Mouse (Mus musculus) heart, adult 2 months (tissue): ENCODE measurements around the gene Slc35g3. TPM values are rescaled to one million over a fixed set of nuclear protein-coding genes. Genes with fewer than 3 reads are reported as not detected.

Source experiments
- DNase-seq, 2 experiments: peaks; one replicate each; pipeline ENCODE4 v3.0.0; 2021
- H3K27ac ChIP-seq: fragments of 200-600 bp; 2 replicates; pipeline ENCODE4 v1.8.1; 2022
- H3K27me3 ChIP-seq: fragments of 200-500 bp; 2 replicates; pipeline ENCODE4 v1.6.1; 2012; ENCODE audit warnings: mild to moderate bottlenecking, low read length, inconsistent platforms, mixed read lengths; ENCODE audit not compliant: control insufficient read depth, insufficient read depth
- H3K36me3 ChIP-seq: fragments of 200-500 bp; 2 replicates; pipeline ENCODE4 v1.6.1; 2012; ENCODE audit warnings: low read length, inconsistent platforms; ENCODE audit not compliant: control insufficient read depth, insufficient read depth
- H3K4me1 ChIP-seq: fragments of 200-500 bp; 2 replicates; pipeline ENCODE4 v1.6.1; 2011; ENCODE audit warnings: low read length; ENCODE audit not compliant: control insufficient read depth, insufficient read depth
- H3K4me3 ChIP-seq: fragments of 200-600 bp; 2 replicates; pipeline ENCODE4 v1.8.1; 2022
- H3K79me2 ChIP-seq: fragments of 200-500 bp; replicated peaks from 2 replicates; pipeline ENCODE4 v1.6.1; 2012; ENCODE audit warnings: mild to moderate bottlenecking, inconsistent platforms, low read length, moderate library complexity, mixed read lengths; ENCODE audit not compliant: control insufficient read depth, insufficient read depth
- H3K9ac ChIP-seq: fragments of 200-500 bp; 2 replicates; pipeline ENCODE4 v1.6.1; 2012; ENCODE audit warnings: low read depth, mild to moderate bottlenecking, control low read depth, inconsistent platforms, low read length, mixed read lengths
- CTCF ChIP-seq: fragments of 200-600 bp; IDR thresholded peaks from 2 replicates; pipeline ENCODE4 v1.8.1; 2022; ENCODE audit warnings: antibody characterized with exemption, mild to moderate bottlenecking, moderate library complexity
- EP300 ChIP-seq: fragments of 200-500 bp; IDR thresholded peaks from 2 replicates; pipeline ENCODE4 v1.6.1; 2011; ENCODE audit warnings: low read depth, low read length, control low read depth; ENCODE audit not compliant: insufficient read depth
- POLR2A ChIP-seq: fragments of 200-500 bp; IDR thresholded peaks from 2 replicates; pipeline ENCODE4 v1.6.1; 2011; ENCODE audit warnings: mild to moderate bottlenecking, low read depth, low read length, control low read depth; ENCODE audit not compliant: insufficient read depth
- WGBS: fragments of 180-500 bp; shearing (Covaris S2); methylation state at CpG from one replicate; pipeline ENCODE4 v1.1.7; 2018; 5-methylcytosine and 5-hydroxymethylcytosine counted together
- intact Hi-C: fragments of 180-260 bp; cut with DNase I; formaldehyde crosslinking; loops from one replicate; pipeline ENCODE4 v1.15.1; 2025
- polyA plus RNA-seq: library from polyadenylated mRNA; depleted of rRNA; stranded (reverse); fragments of >200 nt; gene quantifications from 2 replicates; pipeline ENCODE4 v1.2.3, GENCODE M21; 2012; rRNA removed
- total RNA-seq, 2 experiments: library from RNA; stranded (reverse); gene quantifications; 2 replicates each; pipeline ENCODE4 v1.2.3; 2021

The Slc35g3 gene
- total and polyA plus RNA-seq, 3 experiments, result 0.35 TPM; not detected in 2

DNA sequence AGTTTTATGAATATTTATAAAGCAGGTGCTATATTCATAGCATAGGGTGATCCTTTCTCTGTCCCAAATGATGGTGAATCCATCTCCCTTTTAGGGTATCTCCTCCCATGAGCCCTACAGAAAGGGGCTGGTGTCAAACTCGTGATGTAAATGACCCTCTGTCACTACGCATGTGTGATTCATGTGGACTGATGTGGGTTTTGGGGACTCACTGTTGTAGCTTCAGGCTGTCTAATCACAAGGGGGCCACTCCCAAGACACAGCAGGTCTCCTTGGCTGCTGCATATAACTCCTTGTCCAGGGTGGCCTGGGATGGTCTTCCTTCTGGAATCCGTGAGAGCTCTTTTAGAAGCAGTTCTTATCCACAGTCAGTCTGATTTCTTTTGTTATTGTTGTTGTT, 51.3 kb downstream of the Slc35g3 start:
- peaks cover 4% of the 10 kb centered on the region for H3K4me1 ChIP-seq
- H3K79me2 ChIP-seq, result no peaks in the 10 kb centered on the region
- no peaks in the 10 kb centered on the region for H3K27me3 ChIP-seq
- no peak for TF ChIP-seq CTCF
- TF ChIP-seq EP300, result no peak
- TF ChIP-seq POLR2A, result no peak
- intact Hi-C loops, result no loop called here
- DNase-seq, result no peak
- H3K27ac ChIP-seq, result no peak overlapping the region
- no peak overlapping the region for H3K4me3 ChIP-seq
- H3K9ac ChIP-seq, result no peak overlapping the region
- WGBS, result 88% methylated on average over 3 of the region's 3 CpGs
- H3K36me3 ChIP-seq, result no peaks in the 10 kb centered on the region

Other genes with a start within 250 kb of the Slc35g3 start
Only the 30 nearest of the 43 such genes appear.
- 10 to 100 TPM; 17.0 to 20.3 TPM for gene Atp1b2, start 156.0 kb downstream of the Slc35g3 start, total RNA-seq
- gene Atp1b2, start 156.0 kb downstream of the Slc35g3 start, polyA plus RNA-seq, result 23.7 and 30.0 TPM in 2 replicates
- gene Shbg, start 144.1 kb downstream of the Slc35g3 start, total RNA-seq, result not detected
- gene Shbg, start 144.1 kb downstream of the Slc35g3 start, polyA plus RNA-seq, result not detected in 2 replicates
- gene Sat2, start 139.9 kb downstream of the Slc35g3 start, total RNA-seq, result 1 to 10 TPM; 1.8 to 1.9 TPM
- gene Sat2, start 139.9 kb downstream of the Slc35g3 start, polyA plus RNA-seq, result 4.5 and 6.1 TPM in 2 replicates
- 100 to 1,000 TPM in 1 of 2 experiments, 10 to 100 TPM in 1; 86.0 to 103 TPM for gene Fxr2, start 129.0 kb downstream of the Slc35g3 start, total RNA-seq
- 61.2 and 112 TPM in 2 replicates for gene Fxr2, start 129.0 kb downstream of the Slc35g3 start, polyA plus RNA-seq
- not detected for gene Sox15, start 106.7 kb downstream of the Slc35g3 start, total RNA-seq
- gene Sox15, start 106.7 kb downstream of the Slc35g3 start, polyA plus RNA-seq, result not detected in 2 replicates
- gene Mpdu1, start 99.3 kb downstream of the Slc35g3 start, total RNA-seq, result 10 to 100 TPM; 13.7 to 14.2 TPM
- gene Mpdu1, start 99.3 kb downstream of the Slc35g3 start, polyA plus RNA-seq, result 40.8 and 41.3 TPM in 2 replicates
- gene Cd68, start 95.8 kb downstream of the Slc35g3 start, total RNA-seq, result 1 to 10 TPM; 7.4 to 7.6 TPM
- gene Cd68, start 95.8 kb downstream of the Slc35g3 start, polyA plus RNA-seq, result 7.0 and 14.8 TPM in 2 replicates
- 100 to 1,000 TPM; 173 to 198 TPM for gene Eif4a1, start 89.5 kb downstream of the Slc35g3 start, total RNA-seq
- 147 and 250 TPM in 2 replicates for gene Eif4a1, start 89.5 kb downstream of the Slc35g3 start, polyA plus RNA-seq
- 10 to 100 TPM; 31.1 to 33.2 TPM for gene Senp3, start 79.9 kb downstream of the Slc35g3 start, total RNA-seq
- gene Senp3, start 79.9 kb downstream of the Slc35g3 start, polyA plus RNA-seq, result 35.1 and 51.8 TPM in 2 replicates
- 1 to 10 TPM; 1.4 to 3.2 TPM for gene Tnfsf13, start 76.2 kb downstream of the Slc35g3 start, total RNA-seq
- gene Tnfsf13, start 76.2 kb downstream of the Slc35g3 start, polyA plus RNA-seq, result 2.9 and 4.0 TPM in 2 replicates
- 10 to 100 TPM; 18.4 to 21.9 TPM for gene Tnfsf12, start 66.1 kb downstream of the Slc35g3 start, total RNA-seq
- gene Tnfsf12, start 66.1 kb downstream of the Slc35g3 start, polyA plus RNA-seq, result 29.2 and 32.0 TPM in 2 replicates
- 1 to 10 TPM; 2.8 to 3.2 TPM for gene Tnfsfm13, start 65.9 kb downstream of the Slc35g3 start, total RNA-seq
- gene Tnfsfm13, start 65.9 kb downstream of the Slc35g3 start, polyA plus RNA-seq, result 3.7 and 4.7 TPM in 2 replicates
- gene Polr2a, start 3.3 kb downstream of the Slc35g3 start, total RNA-seq, result 10 to 100 TPM; 25.3 to 30.4 TPM
- gene Polr2a, start 3.3 kb downstream of the Slc35g3 start, polyA plus RNA-seq, result 15.6 and 20.2 TPM in 2 replicates
- 10 to 100 TPM; 42.9 to 47.9 TPM for gene Zbtb4, start 3.9 kb upstream of the Slc35g3 start, total RNA-seq
- gene Zbtb4, start 3.9 kb upstream of the Slc35g3 start, polyA plus RNA-seq, result 19.8 and 25.4 TPM in 2 replicates
- gene Chrnb1, start 34.0 kb upstream of the Slc35g3 start, total RNA-seq, result 1 to 10 TPM; 4.1 TPM
- gene Chrnb1, start 34.0 kb upstream of the Slc35g3 start, polyA plus RNA-seq, result 10.3 and 16.4 TPM in 2 replicates
- 1 to 10 TPM; 1.9 to 2.5 TPM for gene Fgf11, start 39.9 kb upstream of the Slc35g3 start, total RNA-seq
- 3.3 and 4.3 TPM in 2 replicates for gene Fgf11, start 39.9 kb upstream of the Slc35g3 start, polyA plus RNA-seq
- under 1 TPM; 0.25 to 0.29 TPM for gene Tmem102, start 43.7 kb upstream of the Slc35g3 start, total RNA-seq
- 0.44 and 0.47 TPM in 2 replicates for gene Tmem102, start 43.7 kb upstream of the Slc35g3 start, polyA plus RNA-seq
- not detected for gene Gm39566, start 53.3 kb upstream of the Slc35g3 start, total RNA-seq
- 0.02 and 0.09 TPM in 2 replicates for gene Gm39566, start 53.3 kb upstream of the Slc35g3 start, polyA plus RNA-seq
- gene Spem2, start 56.5 kb upstream of the Slc35g3 start, total RNA-seq, result not detected
- gene Spem2, start 56.5 kb upstream of the Slc35g3 start, polyA plus RNA-seq, result 0.15 and 0.20 TPM in 2 replicates
- not detected for gene Spem1, start 60.2 kb upstream of the Slc35g3 start, total RNA-seq
- gene Spem1, start 60.2 kb upstream of the Slc35g3 start, polyA plus RNA-seq, result 0.23 and 0.32 TPM in 2 replicates
- 1 to 10 TPM; 3.4 to 5.0 TPM for gene Nlgn2, start 75.8 kb upstream of the Slc35g3 start, total RNA-seq
- gene Nlgn2, start 75.8 kb upstream of the Slc35g3 start, polyA plus RNA-seq, result 6.0 and 6.7 TPM in 2 replicates
- gene Tmem256, start 76.5 kb upstream of the Slc35g3 start, total RNA-seq, result 100 to 1,000 TPM; 214 to 254 TPM
- gene Tmem256, start 76.5 kb upstream of the Slc35g3 start, polyA plus RNA-seq, result 308 and 350 TPM in 2 replicates
- 10 to 100 TPM; 21.2 to 22.4 TPM for gene Plscr3, start 84.4 kb upstream of the Slc35g3 start, total RNA-seq
- gene Plscr3, start 84.4 kb upstream of the Slc35g3 start, polyA plus RNA-seq, result 45.3 and 48.3 TPM in 2 replicates
- gene Tnk1, start 96.8 kb upstream of the Slc35g3 start, total RNA-seq, result not detected
- 0.20 and 0.68 TPM in 2 replicates for gene Tnk1, start 96.8 kb upstream of the Slc35g3 start, polyA plus RNA-seq
- gene Tmem95, start 116.0 kb upstream of the Slc35g3 start, total RNA-seq, result not detected
- not detected in 2 replicates for gene Tmem95, start 116.0 kb upstream of the Slc35g3 start, polyA plus RNA-seq
- gene Kctd11, start 119.4 kb upstream of the Slc35g3 start, total RNA-seq, result 1 to 10 TPM; 2.3 to 2.6 TPM
- gene Kctd11, start 119.4 kb upstream of the Slc35g3 start, polyA plus RNA-seq, result 2.9 TPM in 2 replicates
- gene Acap1, start 133.6 kb upstream of the Slc35g3 start, total RNA-seq, result 1 to 10 TPM in 1 of 2 experiments, under 1 TPM in 1; 0.65 to 1.1 TPM
- 1.7 and 3.3 TPM in 2 replicates for gene Acap1, start 133.6 kb upstream of the Slc35g3 start, polyA plus RNA-seq
- under 1 TPM; 0.23 to 0.34 TPM for gene 2810408A11Rik, start 139.0 kb upstream of the Slc35g3 start, total RNA-seq
- 0.15 and 0.41 TPM in 2 replicates for gene 2810408A11Rik, start 139.0 kb upstream of the Slc35g3 start, polyA plus RNA-seq
- gene Neurl4, start 139.1 kb upstream of the Slc35g3 start, total RNA-seq, result 10 to 100 TPM; 42.6 to 47.1 TPM
- gene Neurl4, start 139.1 kb upstream of the Slc35g3 start, polyA plus RNA-seq, result 31.5 and 54.1 TPM in 2 replicates
- 10 to 100 TPM; 27.2 to 28.4 TPM for gene Gps2, start 151.9 kb upstream of the Slc35g3 start, total RNA-seq
- gene Gps2, start 151.9 kb upstream of the Slc35g3 start, polyA plus RNA-seq, result 53.9 and 63.9 TPM in 2 replicates